Mouse (Mus musculus): Measurements from ENCODE around the gene Abca7. TPM values are rescaled to one million over a fixed set of nuclear protein-coding genes. Genes with fewer than 3 reads are reported as not detected.

Abca7 gene
- total RNA-seq, 4 experiments from 2014 or later = 7.5 to 8.5 (median 8.0) TPM

Other genes with a start within 250 kb of the Abca7 start
- 10 to 100 TPM; 41.1 to 54.7 (median 47.0) TPM for gene Polrmt, start 249.9 kb upstream of the Abca7 start, total RNA-seq (2022)
- not detected for gene Fgf22, start 241.4 kb upstream of the Abca7 start, total RNA-seq (2022)
- gene Rnf126, start 229.5 kb upstream of the Abca7 start, total RNA-seq (2022) = 10 to 100 TPM; 20.2 to 23.2 (median 21.5) TPM
- gene Fstl3, start 219.2 kb upstream of the Abca7 start, total RNA-seq (2022) = 1 to 10 TPM; 2.9 to 5.8 (median 3.6) TPM
- not detected for gene Prss57, start 205.5 kb upstream of the Abca7 start, total RNA-seq (2022)
- 10 to 100 TPM; 37.8 to 53.8 (median 51.7) TPM for gene Palm, start 202.9 kb upstream of the Abca7 start, total RNA-seq (2022)
- gene Misp, start 175.5 kb upstream of the Abca7 start, total RNA-seq (2022) = under 1 TPM in 3 of 4 experiments, not detected in 1; 0.31 to 0.75 (median 0.60) TPM
- 10 to 100 TPM; 45.4 to 57.7 (median 49.9) TPM for gene Ptbp1, start 142.1 kb upstream of the Abca7 start, total RNA-seq (2022)
- 1 to 10 TPM in 1 of 4 experiments, not detected in 3; 2.4 TPM for gene Prtn3, start 122.0 kb upstream of the Abca7 start, total RNA-seq (2022)
- under 1 TPM in 3 of 4 experiments, not detected in 1; 0.19 to 0.41 (median 0.29) TPM for gene Plppr3, start 121.9 kb upstream of the Abca7 start, total RNA-seq (2022)
- gene Elane, start 110.2 kb upstream of the Abca7 start, total RNA-seq (2022) = under 1 TPM in 1 of 4 experiments, not detected in 3; 0.57 TPM
- 10 to 100 TPM; 12.7 to 46.8 (median 17.8) TPM for gene Cfd, start 105.6 kb upstream of the Abca7 start, total RNA-seq (2022)
- gene Med16, start 87.6 kb upstream of the Abca7 start, total RNA-seq (2022) = 10 to 100 TPM; 48.5 to 65.2 (median 53.3) TPM
- gene Gm26602, start 85.6 kb upstream of the Abca7 start, total RNA-seq (2022) = not detected
- gene Kiss1r, start 79.5 kb upstream of the Abca7 start, total RNA-seq (2022) = under 1 TPM; 0.28 to 0.62 (median 0.32) TPM
- 10 to 100 TPM; 75.2 to 85.9 (median 81.0) TPM for gene R3hdm4, start 75.3 kb upstream of the Abca7 start, total RNA-seq (2022)
- 1 to 10 TPM; 1.2 to 1.7 (median 1.3) TPM for gene Arid3a, start 69.5 kb upstream of the Abca7 start, total RNA-seq (2022)
- gene Wdr18, start 36.3 kb upstream of the Abca7 start, total RNA-seq (2022) = 10 to 100 TPM; 28.4 to 36.2 (median 29.6) TPM
- under 1 TPM; 0.37 to 0.85 (median 0.63) TPM for gene Grin3b, start 25.8 kb upstream of the Abca7 start, total RNA-seq (2022)
- gene Tmem259, start 12.2 kb upstream of the Abca7 start, total RNA-seq (2022) = 100 to 1,000 TPM; 116 to 120 (median 117) TPM
- gene Cnn2, start 7.9 kb upstream of the Abca7 start, total RNA-seq (2022) = 10 to 100 TPM; 27.1 to 35.7 (median 33.3) TPM
- 1 to 10 TPM; 2.9 to 5.1 (median 3.4) TPM for gene Arhgap45, start 20.2 kb downstream of the Abca7 start, total RNA-seq (2022)
- gene Polr2e, start 43.3 kb downstream of the Abca7 start, total RNA-seq (2022) = 100 to 1,000 TPM in 2 of 4 experiments, 10 to 100 TPM in 2; 91.7 to 106 (median 100) TPM
- gene Gpx4, start 50.7 kb downstream of the Abca7 start, total RNA-seq (2022) = 1,000 to 10,000 TPM; 1,048 to 1,125 (median 1,067) TPM
- 10 to 100 TPM in 3 of 4 experiments, 1 to 10 TPM in 1; 9.5 to 12.0 (median 11.1) TPM for gene Sbno2, start 109.1 kb downstream of the Abca7 start, total RNA-seq (2022)
- 100 to 1,000 TPM; 148 to 176 (median 153) TPM for gene Stk11, start 119.3 kb downstream of the Abca7 start, total RNA-seq (2022)
- gene Atp5d, start 142.1 kb downstream of the Abca7 start, total RNA-seq (2022) = 1,000 to 10,000 TPM; 1,050 to 1,135 (median 1,101) TPM
- gene Cbarp, start 144.3 kb downstream of the Abca7 start, total RNA-seq (2022) = 1 to 10 TPM; 3.8 to 6.1 (median 4.6) TPM
- gene Midn, start 151.8 kb downstream of the Abca7 start, total RNA-seq (2022) = 100 to 1,000 TPM in 1 of 4 experiments, 10 to 100 TPM in 3; 83.9 to 111 (median 91.0) TPM
- gene Cirbp, start 169.5 kb downstream of the Abca7 start, total RNA-seq (2022) = 10 to 100 TPM; 34.7 to 69.7 (median 51.6) TPM
- 1 to 10 TPM; 4.9 to 7.7 (median 5.9) TPM for gene 1600002K03Rik, start 176.4 kb downstream of the Abca7 start, total RNA-seq (2022)
- gene Efna2, start 183.0 kb downstream of the Abca7 start, total RNA-seq (2022) = 1 to 10 TPM in 3 of 4 experiments, under 1 TPM in 1; 0.78 to 1.2 (median 1.1) TPM
- 10 to 100 TPM; 10.5 to 16.3 (median 14.6) TPM for gene Mum1, start 229.9 kb downstream of the Abca7 start, total RNA-seq (2022)